Comparison of ENCODE assay signal across 13 mouse cellular contexts in genomic region chr1:133973801-133974200, GRCm38 (mm10). TPM values are rescaled to one million over a fixed set of nuclear protein-coding genes. Genes with fewer than 3 reads are reported as not detected.
"Had no signal": no experiment of that assay in that cellular context is flagged by ENCODE, and none has a peak within 500 bp of the region (broad histone marks: within the 10 kb centered on the region; RNA-seq: fewer than 3 reads in every experiment).

No protein-coding gene starts in this region.

- DNase-seq: lung, adult 2 months; lung, postnatal 14 days; lung, postnatal 36 days; right cerebral cortex, postnatal 14 days; thymus, adult 2 months; thymus, postnatal 25 days; thymus, postnatal 4 days had no signal

- ATAC-seq: lung, postnatal 0 days; midbrain, embryonic 13.5 days; midbrain, embryonic 15.5 days had no signal

RNA-seq across cellular contexts. Expression of gene Prelp, which starts 52.6 kb away (rescaled TPM):
- total RNA-seq: megakaryocyte progenitor cell, adult 5-6 weeks; monocyte, adult 5-6 weeks; neutrophil, adult 5-6 weeks had no signal
